Mouse (Mus musculus) naive thymus-derived CD4-positive, alpha-beta T cell, adult 2 months (primary cell): ENCODE data around the gene AI661453.

ENCODE experiments used
- DNase-seq: peaks from one replicate; pipeline ENCODE4 v3.0.0-alpha.2; 2011; ENCODE audit warnings: low read depth

The AI661453 gene

DNA sequence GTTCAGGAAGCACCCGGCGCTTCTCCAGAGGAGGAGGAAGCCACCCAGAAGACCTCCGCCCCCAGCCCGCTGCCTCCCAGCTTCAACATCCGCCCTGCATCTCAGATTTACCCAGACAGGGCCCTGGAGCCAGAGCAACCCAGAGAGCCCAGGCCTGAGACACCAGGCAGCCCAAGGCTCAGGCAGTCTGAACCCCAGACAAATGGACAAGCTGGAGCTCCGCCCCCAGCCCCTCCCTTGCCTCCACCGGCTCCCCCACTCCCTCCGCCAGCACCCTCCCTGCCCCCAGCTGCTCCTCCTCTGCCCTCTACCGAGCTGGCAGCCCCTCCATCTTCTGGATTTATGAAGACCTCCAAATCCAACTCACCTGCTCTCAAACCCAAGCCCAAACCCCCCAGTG is 29.9 kb downstream of the AI661453 start:
- no peak for DNase-seq

DNA sequence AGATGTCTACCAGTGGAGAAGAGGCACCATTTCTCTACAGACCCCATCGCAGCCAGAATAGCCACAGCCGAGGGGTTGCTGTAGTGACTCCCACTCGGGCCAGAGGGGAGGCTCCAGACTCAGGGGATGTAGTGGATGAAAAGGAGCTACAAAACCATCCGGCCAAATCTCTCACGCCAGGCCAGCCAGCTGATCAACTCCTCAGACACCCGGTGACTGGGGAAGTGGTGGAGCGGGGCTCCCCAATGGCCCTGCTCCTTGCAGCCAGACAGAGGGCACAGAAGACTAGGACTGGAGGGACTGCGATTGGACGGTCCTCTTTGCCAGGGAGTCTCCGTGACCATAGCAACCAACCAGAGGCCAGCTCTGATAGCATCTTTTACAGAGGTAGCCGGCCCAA is 31.2 kb downstream of the AI661453 start:
- no peak for DNase-seq

- DNase-seq, result no peak
Observed at GRCm38 (mm10) chr17:47468063-47468462, 31.6 kb downstream of the AI661453 start.

DNA sequence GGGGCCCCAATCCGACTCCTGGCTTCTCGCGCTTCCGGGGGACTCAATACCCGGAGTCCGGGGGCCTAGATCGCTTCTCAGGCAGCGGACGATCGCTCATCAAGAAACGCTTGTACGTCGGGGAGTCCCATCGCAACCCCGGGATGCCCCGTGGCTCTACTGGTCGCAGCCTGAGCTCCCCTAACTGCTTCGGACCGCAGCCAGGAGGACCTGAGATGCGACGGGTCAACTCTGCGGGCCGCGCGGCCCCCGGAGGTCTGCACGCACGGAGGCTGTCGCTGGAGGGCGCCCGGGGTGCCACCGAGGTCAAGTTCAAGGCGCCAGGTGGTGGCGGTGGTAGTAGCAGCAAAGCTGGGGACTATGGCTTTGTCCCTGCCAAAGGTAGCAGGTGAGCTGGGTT is 32.1 kb downstream of the AI661453 start:
- no peak for DNase-seq

DNA sequence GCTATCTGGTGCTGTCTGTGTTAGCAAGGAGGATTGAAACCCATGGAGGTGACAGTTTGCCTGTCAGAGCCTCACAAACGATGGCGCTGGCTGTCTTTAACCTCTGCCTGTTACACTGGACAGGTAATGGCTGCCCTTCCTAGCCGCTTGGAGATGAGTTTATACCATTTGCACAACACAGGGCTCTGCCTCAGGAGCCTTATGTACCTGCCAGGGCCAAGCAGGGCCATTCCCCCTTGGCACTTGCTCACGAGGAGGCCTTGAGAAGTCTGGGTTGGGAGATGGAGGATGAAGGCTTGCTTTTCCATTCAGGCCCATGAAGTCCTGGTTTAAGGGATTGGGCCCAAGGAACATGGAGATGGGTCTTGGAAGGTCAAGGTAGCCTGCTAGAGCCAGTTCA is 33.2 kb downstream of the AI661453 start:
- DNase-seq, result no peak

GRCm38 (mm10) chr17:47470121-47470520 is 33.7 kb downstream of the AI661453 start:
- DNase-seq, result no peak

DNA sequence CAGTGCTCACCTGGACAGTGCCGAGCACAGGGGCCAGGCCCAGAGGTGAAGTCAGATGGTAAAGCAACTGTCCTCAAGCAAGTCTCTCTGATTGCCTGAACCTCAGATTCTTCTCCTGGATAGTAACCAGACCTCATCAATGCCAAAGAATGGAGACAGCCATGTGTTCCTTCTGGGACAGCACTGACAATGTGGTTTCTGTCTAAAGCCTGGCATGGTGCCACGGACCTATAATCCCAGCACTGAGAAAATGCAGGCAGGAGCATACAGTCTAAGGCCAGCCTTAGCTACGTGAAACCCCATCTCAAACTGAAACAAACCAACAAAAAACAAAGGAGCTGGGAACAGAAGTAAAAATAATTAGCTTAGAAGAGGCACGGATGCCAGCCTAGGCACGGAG is 34.3 kb downstream of the AI661453 start:
- DNase-seq, result no peak

GRCm38 (mm10) chr17:47472435-47473350 is 36.3 kb downstream of the AI661453 start:
- DNase-seq, result no peak

- peak; percentile 86 for DNase-seq
Observed at GRCm38 (mm10) chr17:47473434-47473974, 37.1 kb downstream of the AI661453 start.

GRCm38 (mm10) chr17:47474250-47474649 is 37.8 kb downstream of the AI661453 start:
- no peak for DNase-seq

DNA sequence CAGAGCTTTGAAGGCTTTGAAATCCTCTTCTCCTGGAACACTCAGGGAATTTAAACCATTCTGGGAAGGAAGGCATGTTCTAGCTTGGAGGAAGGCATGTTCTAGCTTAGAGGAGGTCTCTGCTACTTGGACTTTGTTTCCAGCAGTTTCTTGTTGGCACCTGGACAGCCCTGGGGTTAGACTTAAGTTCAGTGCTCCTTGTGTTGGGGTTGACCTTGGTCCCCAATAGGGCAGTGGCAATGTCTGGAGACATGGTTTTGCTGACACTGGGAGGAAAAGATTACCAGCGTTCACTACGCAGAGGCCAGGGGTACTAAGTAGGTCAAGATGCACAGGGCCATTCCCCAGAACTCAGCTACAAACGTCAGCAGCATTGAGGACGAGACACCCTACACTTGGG is 38.8 kb downstream of the AI661453 start:
- DNase-seq, result no peak

- DNase-seq, result peak; percentile 49
Observed at GRCm38 (mm10) chr17:47475714-47476113, 39.3 kb downstream of the AI661453 start.

DNA sequence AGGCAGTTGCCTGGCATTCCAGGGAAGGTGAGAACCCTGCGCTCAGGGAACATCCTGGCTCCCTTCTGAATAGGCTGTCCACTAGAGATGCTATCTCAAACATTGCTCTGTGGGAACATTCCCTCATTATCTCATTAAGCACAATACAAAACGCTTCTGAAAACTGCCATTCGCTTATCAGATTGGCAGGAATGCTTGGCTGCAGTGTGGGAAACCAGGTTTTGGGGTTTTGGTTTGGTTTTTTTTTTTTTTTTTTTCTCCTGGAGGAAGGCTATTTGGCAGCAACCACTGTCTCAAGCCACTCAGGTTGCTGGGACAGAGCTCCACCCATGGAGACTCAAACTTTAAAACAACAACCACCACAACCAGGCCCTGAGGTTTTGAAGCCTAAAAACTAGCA is 43.5 kb downstream of the AI661453 start:
- DNase-seq, result no peak

DNA sequence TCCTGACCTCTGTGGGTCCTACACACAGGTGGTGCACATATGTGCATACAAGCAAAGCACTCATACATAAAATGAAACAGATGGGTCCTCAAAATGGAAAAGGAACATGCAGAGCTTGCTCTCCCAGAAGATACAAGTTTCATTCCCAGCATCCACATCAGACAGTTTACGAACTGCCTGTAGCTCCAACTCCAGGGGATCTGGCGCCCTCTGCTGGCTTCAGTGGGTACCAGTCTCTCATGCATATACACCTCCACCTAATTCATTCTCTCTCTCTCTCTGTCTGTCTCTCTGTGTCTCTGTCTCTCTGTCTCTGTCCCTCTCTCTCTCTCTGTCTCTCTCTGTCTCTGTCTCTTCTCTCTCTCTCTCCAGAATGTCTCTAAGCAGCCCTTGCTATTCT is 46.0 kb downstream of the AI661453 start:
- peak; percentile 66 for DNase-seq

GRCm38 (mm10) chr17:47484241-47484921 is 48.0 kb downstream of the AI661453 start:
- no peak for DNase-seq

DNA sequence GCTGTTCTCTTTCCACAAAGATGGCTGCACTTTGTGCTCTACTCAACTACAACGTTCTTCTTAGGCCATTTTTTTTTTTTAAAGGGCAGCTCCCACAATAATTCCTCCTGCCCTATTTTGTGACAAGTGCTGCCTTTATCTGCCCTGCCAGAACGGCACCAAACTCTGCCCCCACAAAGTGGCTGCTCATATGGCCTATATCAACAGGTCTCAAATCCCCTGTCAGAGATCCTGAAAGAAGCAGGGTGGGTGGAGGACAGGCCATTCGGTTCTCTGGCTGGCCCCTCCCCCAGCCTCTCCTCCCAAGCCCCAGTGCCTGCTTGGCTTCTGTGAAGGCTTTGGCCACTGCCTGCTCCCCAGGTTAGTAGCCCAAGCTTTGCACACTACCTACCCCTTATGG is 48.6 kb downstream of the AI661453 start:
- DNase-seq, result no peak

- no peak for DNase-seq
Observed at GRCm38 (mm10) chr17:47485791-47486190, 49.4 kb downstream of the AI661453 start.

GRCm38 (mm10) chr17:47490791-47491190 is 54.4 kb downstream of the AI661453 start:
- no peak for DNase-seq

- DNase-seq, result no peak
Observed at GRCm38 (mm10) chr17:47492731-47493130, 56.3 kb downstream of the AI661453 start.

GRCm38 (mm10) chr17:47493653-47494052 is 57.2 kb downstream of the AI661453 start:
- DNase-seq, result no peak

- DNase-seq, result no peak
Observed at GRCm38 (mm10) chr17:47494132-47494531, 57.7 kb downstream of the AI661453 start.

DNA sequence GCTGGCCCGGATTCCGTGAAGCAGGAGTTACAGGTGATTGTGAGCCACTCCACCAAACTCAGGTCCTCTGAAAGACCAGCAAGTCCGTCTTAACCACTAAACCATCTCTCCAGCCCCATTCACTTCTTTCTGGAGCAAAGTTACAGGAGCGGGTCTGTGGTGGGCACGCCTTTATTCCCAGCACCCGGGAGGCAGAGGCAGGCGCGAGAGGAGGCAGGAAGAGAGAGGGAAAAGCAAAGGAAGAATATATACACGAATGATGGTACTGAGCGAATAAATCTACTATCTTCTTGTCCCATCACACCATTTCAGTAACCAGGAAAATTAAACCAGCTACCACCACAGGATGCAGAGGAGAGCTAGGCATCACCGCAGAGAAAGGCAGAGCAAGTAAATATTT is 65.1 kb downstream of the AI661453 start:
- no peak for DNase-seq
